Mouse (Mus musculus) neural tube, embryonic 13.5 days (tissue): ENCODE measurements around the gene Vti1a. TPM values are rescaled to one million over a fixed set of nuclear protein-coding genes. Genes with fewer than 3 reads are reported as not detected.

Experiments used
- ATAC-seq: fragments of 200-750 bp; cut with Nextera tagmentation; 2 replicates; pipeline ENCODE4 v1.8.0; 2017; ENCODE audit warnings: low read depth, mild to moderate bottlenecking, moderate TSS enrichment, moderate library complexity
- H3K27ac ChIP-seq: fragments of 300-500 bp; sonication (generic); replicated peaks from 2 replicates; pipeline ENCODE4 v1.5.1; 2015; ENCODE audit warnings: moderate library complexity, mild to moderate bottlenecking, inconsistent platforms
- H3K27me3 ChIP-seq: fragments of 300-500 bp; sonication (generic); 2 replicates; pipeline ENCODE4 v1.6.1; 2015; ENCODE audit warnings: mild to moderate bottlenecking, inconsistent platforms
- H3K36me3 ChIP-seq: fragments of 300-500 bp; sonication (generic); 2 replicates; pipeline ENCODE4 v1.6.1; 2015; ENCODE audit warnings: mild to moderate bottlenecking, inconsistent platforms
- H3K4me1 ChIP-seq: fragments of 300-500 bp; sonication (generic); replicated peaks from 2 replicates; pipeline ENCODE4 v1.6.1; 2015; ENCODE audit warnings: inconsistent platforms
- H3K4me2 ChIP-seq: fragments of 300-500 bp; sonication (generic); 2 replicates; pipeline ENCODE4 v1.6.1; 2015; ENCODE audit warnings: inconsistent platforms, mild to moderate bottlenecking, moderate library complexity
- H3K4me3 ChIP-seq: fragments of 300-500 bp; sonication (generic); 2 replicates; pipeline ENCODE4 v1.5.1; 2015; ENCODE audit warnings: mild to moderate bottlenecking, inconsistent platforms
- H3K9ac ChIP-seq: fragments of 300-500 bp; sonication (generic); 2 replicates; pipeline ENCODE4 v1.6.1; 2015; ENCODE audit warnings: moderate library complexity, mild to moderate bottlenecking, inconsistent platforms
- H3K9me3 ChIP-seq: fragments of 300-500 bp; sonication (generic); 2 replicates; pipeline ENCODE4 v1.6.1; 2016; ENCODE audit warnings: inconsistent platforms
- WGBS: fragments of 180-500 bp; shearing (Covaris S2); methylation state at CpG from one replicate; pipeline ENCODE4 v1.1.7; 2015; 5-methylcytosine and 5-hydroxymethylcytosine counted together
- polyA plus RNA-seq: library from polyadenylated mRNA; unstranded; fragments of >200 nt; fragmentation: Nextera tagmentation; extraction: Ambion mirVana; gene quantifications from 2 replicates; pipeline ENCODE4 v1.2.1, GENCODE M21; 2015

Vti1a gene
- polyA plus RNA-seq = 28.8 and 31.2 TPM in 2 replicates

GRCm38 (mm10) chr19:55316109-55316714 is at the start of gene Vti1a:
TSS of gene Vti1a (plus strand) at chr19:55316295.
- Histone ChIP-seq H3K4me2 (peak within 1 kb of the TSS; percentile 93), H3K27me3 (no peaks in the 10 kb centered on the region), H3K4me3 (peak within 1 kb of the TSS; percentile 90), H3K27ac (peak within 1 kb of the TSS; percentile 87), H3K36me3 (peaks cover 12% of the 10 kb centered on the region), H3K9ac (peak within 1 kb of the TSS; percentile 87), H3K9me3 (no peaks in the 10 kb centered on the region), H3K4me1 (peaks cover 46% of the 10 kb centered on the region)
- ATAC-seq = peak; percentile 97
- under 1% methylated on average over 48 of the region's 48 CpGs for WGBS

DNA sequence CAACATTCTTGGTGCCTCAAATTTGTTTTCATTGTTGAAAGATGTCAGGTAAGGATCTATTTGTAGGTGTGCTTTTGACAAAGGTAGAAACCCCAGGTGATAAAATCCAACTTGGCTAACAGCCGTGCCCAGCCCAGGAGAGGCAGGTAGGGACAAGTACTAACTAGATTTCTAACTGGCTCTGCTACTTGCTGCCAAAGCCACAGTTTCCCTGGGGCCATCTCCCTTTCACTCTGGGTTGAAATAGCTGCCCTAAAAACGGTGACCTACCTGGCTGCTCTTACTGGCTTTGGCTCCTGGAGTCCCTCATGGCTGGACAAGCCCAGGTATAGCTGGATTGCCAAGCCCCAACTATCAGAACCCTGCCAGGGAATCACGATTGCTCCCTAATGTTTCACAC is 49.3 kb upstream of the Vti1a start:
- WGBS = 89% methylated on average over 3 of the region's 3 CpGs
- H3K4me3 ChIP-seq = no peak overlapping the region
- H3K27me3 ChIP-seq = no peaks in the 10 kb centered on the region
- no peak for ATAC-seq
- no peaks in the 10 kb centered on the region for H3K9me3 ChIP-seq
- H3K4me2 ChIP-seq = no peak overlapping the region
- H3K9ac ChIP-seq = no peak overlapping the region
- H3K4me1 ChIP-seq = no peaks in the 10 kb centered on the region
- H3K36me3 ChIP-seq = no peaks in the 10 kb centered on the region
- H3K27ac ChIP-seq = no peak overlapping the region

DNA sequence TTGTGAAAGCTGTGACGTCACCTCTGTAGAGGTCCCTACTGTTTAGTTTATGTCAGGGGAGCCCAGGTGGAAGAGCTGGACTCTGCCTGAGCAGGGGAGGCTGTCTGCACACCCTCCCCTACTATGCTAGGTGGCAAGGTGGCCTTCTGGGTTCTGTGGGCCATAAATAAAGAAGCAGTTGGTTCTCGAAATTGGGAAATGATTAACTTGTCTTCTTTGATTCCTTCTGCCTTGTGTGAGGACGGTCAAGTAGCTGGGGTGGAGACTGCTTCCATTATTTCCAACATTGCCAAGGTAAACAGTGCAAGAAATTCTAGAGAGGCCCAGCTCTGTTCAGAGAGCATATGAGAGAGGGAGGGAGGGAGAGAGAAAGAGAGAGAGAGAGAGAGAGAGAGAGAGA is 47.9 kb upstream of the Vti1a start:
- Histone ChIP-seq H3K27me3 (no peaks in the 10 kb centered on the region), H3K36me3 (no peaks in the 10 kb centered on the region), H3K27ac (no peak overlapping the region), H3K4me2 (no peak overlapping the region), H3K9ac (no peak overlapping the region), H3K4me3 (no peak overlapping the region), H3K9me3 (no peaks in the 10 kb centered on the region), H3K4me1 (no peaks in the 10 kb centered on the region)
- ATAC-seq = no peak
- 71% methylated on average over 3 of the region's 3 CpGs for WGBS

DNA sequence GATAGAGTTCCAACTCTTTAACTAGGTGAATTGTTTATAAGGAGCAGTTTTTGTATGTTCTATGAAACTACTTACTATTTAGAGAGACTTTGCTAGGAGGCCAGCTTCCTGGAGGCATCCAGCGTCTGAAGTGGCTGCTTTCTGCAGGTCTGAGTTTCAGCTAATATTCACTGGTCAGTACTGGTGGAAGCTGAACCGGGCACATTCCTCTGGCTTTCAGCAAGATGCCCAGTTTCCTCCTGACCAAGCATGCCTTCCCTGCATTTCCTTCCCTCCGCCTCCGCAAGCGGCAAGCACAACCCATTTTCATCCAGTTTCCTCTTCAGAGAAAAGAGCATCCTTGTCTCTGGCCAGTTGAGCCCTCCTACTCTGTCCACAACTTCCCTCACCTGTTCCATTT is 47.0 kb upstream of the Vti1a start:
- ATAC-seq = no peak
- WGBS = 87% methylated on average over 5 of the region's 5 CpGs
- no peak overlapping the region for H3K9ac ChIP-seq
- H3K9me3 ChIP-seq = no peaks in the 10 kb centered on the region
- no peak overlapping the region for H3K4me3 ChIP-seq
- H3K4me2 ChIP-seq = no peak overlapping the region
- H3K27ac ChIP-seq = no peak overlapping the region
- H3K36me3 ChIP-seq = no peaks in the 10 kb centered on the region
- H3K27me3 ChIP-seq = no peaks in the 10 kb centered on the region
- no peaks in the 10 kb centered on the region for H3K4me1 ChIP-seq

DNA sequence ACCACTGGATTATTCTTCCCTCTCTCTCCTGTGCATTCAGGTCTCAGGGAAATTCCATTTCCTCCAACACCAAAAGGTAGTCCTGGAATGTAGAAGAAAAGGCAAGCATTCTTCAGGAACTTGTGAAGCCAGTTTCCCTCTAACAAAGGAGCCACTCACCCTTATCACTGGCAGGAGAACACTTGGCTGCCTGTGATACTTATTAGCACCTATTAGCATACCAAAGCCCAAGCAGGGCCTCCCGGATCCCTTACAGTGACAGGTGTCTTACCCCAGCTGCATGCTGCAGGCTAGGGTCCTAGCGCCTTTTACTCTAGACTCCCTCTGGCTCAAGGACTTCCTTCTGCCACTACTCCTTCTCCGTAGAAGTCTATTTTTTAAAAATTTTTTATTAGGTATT is 44.6 kb upstream of the Vti1a start:
- Histone ChIP-seq H3K4me1 (no peaks in the 10 kb centered on the region), H3K4me3 (no peak overlapping the region), H3K36me3 (no peaks in the 10 kb centered on the region), H3K9ac (no peak overlapping the region), H3K27me3 (no peaks in the 10 kb centered on the region), H3K4me2 (no peak overlapping the region), H3K9me3 (no peaks in the 10 kb centered on the region), H3K27ac (no peak overlapping the region)
- no peak for ATAC-seq
- WGBS = 37% methylated on average over 3 of the region's 3 CpGs

DNA sequence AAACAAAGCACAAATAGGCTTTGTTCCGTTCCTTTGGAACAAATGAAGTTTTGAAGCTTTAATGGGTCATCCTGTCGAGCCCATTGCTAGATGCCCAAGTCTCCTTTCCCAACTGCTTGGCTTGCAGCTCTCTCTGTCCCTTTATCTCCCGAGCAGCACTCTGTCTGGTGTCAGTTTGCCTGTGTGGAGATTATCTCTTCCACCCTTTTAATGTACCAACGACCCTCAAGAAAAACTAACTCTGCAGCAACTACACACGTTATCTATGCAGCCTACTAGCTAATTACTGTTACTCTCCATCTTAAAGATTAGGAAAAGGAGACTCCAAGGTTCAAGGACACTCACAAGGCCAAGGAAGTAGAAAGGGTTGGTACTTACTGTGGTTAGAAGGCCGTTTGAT is 42.8 kb upstream of the Vti1a start:
- H3K9me3 ChIP-seq = no peaks in the 10 kb centered on the region
- WGBS = 80% methylated on average over 6 of the region's 6 CpGs

DNA sequence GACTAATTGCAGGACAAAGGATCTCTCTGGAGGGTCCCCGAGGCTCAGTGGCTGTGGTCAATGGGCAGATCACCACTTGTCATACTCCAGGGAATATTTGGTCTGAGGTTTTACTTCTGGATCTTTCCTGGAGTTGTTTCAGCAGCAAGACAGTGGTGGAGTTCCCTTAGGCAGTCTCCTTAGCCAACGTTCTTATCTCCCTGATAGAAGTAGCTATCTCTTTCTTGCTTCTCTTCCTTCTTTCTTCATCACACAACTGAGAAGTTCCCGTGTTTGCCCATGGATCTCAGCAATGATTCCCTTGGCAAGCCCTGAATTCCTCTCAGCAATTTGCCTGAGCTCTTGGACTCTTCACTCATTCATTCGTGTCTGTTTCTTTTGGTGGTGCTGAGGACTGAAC is 40.0 kb upstream of the Vti1a start:
- no peaks in the 10 kb centered on the region for H3K27me3 ChIP-seq

More for the DNA sequence above, 42.8 kb upstream of the Vti1a start:
- H3K27ac ChIP-seq = no peak overlapping the region
- H3K9ac ChIP-seq = no peak overlapping the region
- no peak overlapping the region for H3K4me2 ChIP-seq
- H3K4me3 ChIP-seq = no peak overlapping the region
- H3K27me3 ChIP-seq = no peaks in the 10 kb centered on the region
- no peaks in the 10 kb centered on the region for H3K36me3 ChIP-seq
- no peaks in the 10 kb centered on the region for H3K4me1 ChIP-seq
- ATAC-seq = no peak

DNA sequence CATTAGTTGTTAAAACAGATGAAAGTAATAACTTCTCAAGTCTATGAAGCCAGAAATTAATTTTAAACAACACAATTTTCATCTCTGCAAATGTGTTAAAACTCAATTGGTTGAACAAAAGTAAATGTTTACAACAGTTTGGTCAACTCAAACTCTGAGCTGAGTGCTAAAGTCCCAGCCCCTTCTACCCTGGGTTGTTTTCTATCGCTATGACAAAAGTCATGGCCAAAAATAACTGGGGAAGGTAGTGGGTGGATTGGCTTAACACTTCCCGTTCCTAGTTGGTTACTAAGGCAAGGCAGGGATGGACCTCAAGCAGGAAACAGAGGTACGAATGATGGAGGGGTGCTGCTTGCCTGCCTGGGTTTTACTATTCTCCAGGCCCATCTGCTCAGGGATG is 39.3 kb upstream of the Vti1a start:
- H3K36me3 ChIP-seq = peaks cover 11% of the 10 kb centered on the region; the same call in 1 of the 2 replicates
- WGBS = 89% methylated on average over 3 of the region's 3 CpGs
- no peaks in the 10 kb centered on the region for H3K4me1 ChIP-seq
- H3K27ac ChIP-seq = no peak overlapping the region
- no peaks in the 10 kb centered on the region for H3K9me3 ChIP-seq
- no peaks in the 10 kb centered on the region for H3K27me3 ChIP-seq
- no peak overlapping the region for H3K4me2 ChIP-seq
- H3K9ac ChIP-seq = no peak overlapping the region
- H3K4me3 ChIP-seq = no peak overlapping the region
- ATAC-seq = no peak

More for the DNA sequence above, 40.0 kb upstream of the Vti1a start:
- H3K4me2 ChIP-seq = no peak overlapping the region
- H3K27ac ChIP-seq = no peak overlapping the region
- ATAC-seq = no peak
- peaks cover 7% of the 10 kb centered on the region; the same call in 1 of the 2 replicates for H3K36me3 ChIP-seq
- H3K4me1 ChIP-seq = no peaks in the 10 kb centered on the region
- WGBS = 80% methylated on average over 4 of the region's 4 CpGs
- H3K9ac ChIP-seq = no peak overlapping the region
- H3K4me3 ChIP-seq = no peak overlapping the region
- H3K9me3 ChIP-seq = no peaks in the 10 kb centered on the region

- 97% methylated on average over 4 of the region's 4 CpGs for WGBS
- no peaks in the 10 kb centered on the region for H3K9me3 ChIP-seq
- H3K27ac ChIP-seq = no peak overlapping the region
- H3K4me1 ChIP-seq = no peaks in the 10 kb centered on the region
- H3K4me2 ChIP-seq = no peak overlapping the region
- peaks cover 27% of the 10 kb centered on the region for H3K36me3 ChIP-seq
- no peak for ATAC-seq
- no peaks in the 10 kb centered on the region for H3K27me3 ChIP-seq
- H3K9ac ChIP-seq = no peak overlapping the region
- no peak overlapping the region for H3K4me3 ChIP-seq
Observed at GRCm38 (mm10) chr19:55284093-55284492, 32.0 kb upstream of the Vti1a start.

GRCm38 (mm10) chr19:55286034-55286433 is 30.1 kb upstream of the Vti1a start:
- Histone ChIP-seq H3K4me2 (no peak overlapping the region), H3K9me3 (no peaks in the 10 kb centered on the region), H3K36me3 (peaks cover 21% of the 10 kb centered on the region), H3K27me3 (no peaks in the 10 kb centered on the region), H3K4me1 (no peaks in the 10 kb centered on the region), H3K27ac (no peak overlapping the region), H3K9ac (no peak overlapping the region), H3K4me3 (no peak overlapping the region)
- WGBS = 90% methylated on average over 4 of the region's 4 CpGs
- ATAC-seq = no peak

DNA sequence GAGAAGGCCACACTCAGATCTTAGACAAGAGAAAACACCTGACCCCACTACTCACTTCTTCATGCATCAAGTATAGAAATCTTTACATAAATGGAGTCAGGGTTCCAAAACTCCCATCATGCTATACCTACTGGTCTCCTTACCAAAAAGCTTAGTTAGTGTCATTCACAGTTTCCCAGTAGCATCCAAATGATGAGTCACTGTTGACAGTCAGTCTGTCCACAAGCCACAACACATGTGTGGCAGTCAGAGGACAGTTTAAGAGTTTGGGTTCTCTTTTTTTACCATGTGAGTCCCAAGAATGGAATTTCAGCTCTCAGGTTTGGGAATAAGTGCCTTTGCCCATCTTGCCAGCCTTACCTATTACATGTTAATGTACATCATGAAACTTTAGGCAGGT is 27.1 kb upstream of the Vti1a start:
- Histone ChIP-seq H3K9me3 (no peaks in the 10 kb centered on the region), H3K27me3 (no peaks in the 10 kb centered on the region), H3K9ac (no peak overlapping the region), H3K4me2 (no peak overlapping the region), H3K27ac (no peak overlapping the region), H3K4me1 (no peaks in the 10 kb centered on the region), H3K4me3 (no peak overlapping the region), H3K36me3 (peaks cover 16% of the 10 kb centered on the region)
- no peak for ATAC-seq

GRCm38 (mm10) chr19:55290621-55291270 is 25.3 kb upstream of the Vti1a start:
- H3K27ac ChIP-seq = no peak overlapping the region
- H3K9ac ChIP-seq = no peak overlapping the region
- H3K9me3 ChIP-seq = no peaks in the 10 kb centered on the region
- no peak for ATAC-seq
- no peaks in the 10 kb centered on the region for H3K27me3 ChIP-seq
- 82% methylated on average over 2 of the region's 2 CpGs for WGBS
- H3K36me3 ChIP-seq = peaks cover 28% of the 10 kb centered on the region
- H3K4me3 ChIP-seq = no peak overlapping the region
- no peaks in the 10 kb centered on the region for H3K4me1 ChIP-seq
- no peak overlapping the region for H3K4me2 ChIP-seq
